Mouse (Mus musculus) thymus, adult 18-20 months (tissue): ENCODE measurements around the gene Gm4985.
"Not testable (repeated sequence)": the region's sequence is repeated elsewhere in the genome, so short reads cannot be mapped to it uniquely, and the experiment has no call there.

Source experiments
- DNase-seq, 2 experiments: peaks; one replicate each; pipeline ENCODE4 v3.0.0; 2022; ENCODE audit warnings: mixed read lengths in 2 of 2

The Gm4985 gene

GRCm38 (mm10) chrX:23958834-23959233 lies at the start of gene Gm4985:
Gene Gm4985 (minus strand): TSS chrX:23958934.
- DNase-seq, result not testable (repeated sequence)

DNA sequence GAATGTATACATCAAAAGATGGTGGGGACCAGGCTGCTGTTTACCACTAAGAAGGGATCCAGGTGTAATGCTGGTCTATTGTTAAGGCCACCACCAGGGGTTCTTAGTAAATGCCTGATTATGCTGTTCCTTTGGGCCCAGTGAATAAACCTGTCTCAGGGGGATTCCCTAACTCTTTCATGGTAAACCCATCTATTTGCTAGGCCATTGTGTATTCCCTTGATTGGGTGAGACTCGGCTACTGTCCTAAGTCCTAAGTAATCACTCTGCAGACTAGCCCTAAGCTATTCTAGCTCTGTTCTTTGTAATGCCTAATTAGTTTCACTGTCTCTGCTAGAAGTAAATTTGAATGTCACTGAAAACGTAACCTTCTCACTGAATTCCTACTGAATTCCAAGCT lies 4.6 kb downstream of the Gm4985 start:
- DNase-seq, result no peak
